Mouse (Mus musculus) heart, postnatal 4 days (tissue): ENCODE data around the gene Rec114. TPM values are rescaled to one million over a fixed set of nuclear protein-coding genes. Genes with fewer than 3 reads are reported as not detected.
A peak's percentile ranks its signal among the peaks of the same experiment; 100 is the strongest.

ENCODE experiments used
- DNase-seq: peaks from one replicate; pipeline ENCODE4 v3.0.0; 2021
- total RNA-seq, 2 experiments: library from RNA; stranded (reverse); gene quantifications; 2 replicates each; pipeline ENCODE4 v1.2.3; 2021

Rec114 gene
- total RNA-seq, 2 experiments from 2014 or later: 1.9 to 4.9 TPM

GRCm38 (mm10) chr9:58660673-58661072 lies 83.1 kb downstream of the Rec114 start:
- DNase-seq: no peak

GRCm38 (mm10) chr9:58659989-58660388 lies 83.8 kb downstream of the Rec114 start:
- DNase-seq: no peak

- DNase-seq: no peak
Observed at GRCm38 (mm10) chr9:58659331-58659730, 84.4 kb downstream of the Rec114 start.

GRCm38 (mm10) chr9:58658596-58659309 lies 85.0 kb downstream of the Rec114 start:
- no peak for DNase-seq

GRCm38 (mm10) chr9:58657735-58658512 lies 85.8 kb downstream of the Rec114 start:
- no peak for DNase-seq

- DNase-seq: no peak
Observed at GRCm38 (mm10) chr9:58656824-58657223, 86.9 kb downstream of the Rec114 start.

GRCm38 (mm10) chr9:58656396-58656795 lies 87.4 kb downstream of the Rec114 start:
- DNase-seq: peak; percentile 47

GRCm38 (mm10) chr9:58654494-58654893 lies 89.3 kb downstream of the Rec114 start:
- DNase-seq: no peak

GRCm38 (mm10) chr9:58651993-58652392 lies 91.8 kb downstream of the Rec114 start:
- DNase-seq: peak; percentile 27

GRCm38 (mm10) chr9:58649265-58649626 lies 94.5 kb downstream of the Rec114 start:
- DNase-seq: no peak

GRCm38 (mm10) chr9:58648406-58649264 lies 95.1 kb downstream of the Rec114 start:
- no peak for DNase-seq

GRCm38 (mm10) chr9:58630441-58630840 lies 113.3 kb downstream of the Rec114 start:
- no peak for DNase-seq

- no peak for DNase-seq
Observed at GRCm38 (mm10) chr9:58627197-58627596, 116.6 kb downstream of the Rec114 start.

- DNase-seq: no peak
Observed at GRCm38 (mm10) chr9:58623009-58623408, 120.8 kb downstream of the Rec114 start.

- DNase-seq: no peak
Observed at GRCm38 (mm10) chr9:58615064-58615938, 128.5 kb downstream of the Rec114 start.

GRCm38 (mm10) chr9:58613790-58614189 lies 130.0 kb downstream of the Rec114 start:
- DNase-seq: no peak

Other genes starting within 250 kb of the Rec114 start
- gene Cd276, start 188.5 kb downstream of the Rec114 start, total RNA-seq: 10 to 100 TPM; 35.9 to 39.8 TPM
- gene Nptn, start 161.7 kb downstream of the Rec114 start, total RNA-seq: 100 to 1,000 TPM; 194 to 206 TPM
- gene Hcn4, start 79.4 kb upstream of the Rec114 start, total RNA-seq: 10 to 100 TPM; 11.6 to 12.5 TPM